Mouse (Mus musculus): ENCODE measurements around the gene Dld. TPM values are rescaled to one million over a fixed set of nuclear protein-coding genes. Genes with fewer than 3 reads are reported as not detected.

Gene Dld
- polyA plus RNA-seq, 1 experiment from 2014 or later: 130 TPM

- no peak overlapping the region for H3K9ac ChIP-seq
- no peaks in the 10 kb centered on the region for H3K27me3 ChIP-seq
- no peaks in the 10 kb centered on the region for H3K9me3 ChIP-seq
- WGBS: 91% methylated on average over 4 of the region's 4 CpGs
- H3K4me3 ChIP-seq: no peak overlapping the region
- H3K27ac ChIP-seq: no peak overlapping the region
- H3K36me3 ChIP-seq: no peaks in the 10 kb centered on the region
- ATAC-seq (ENCODE audit: low FRiP score): no peak
- no peak overlapping the region for H3K4me2 ChIP-seq
- no peaks in the 10 kb centered on the region for H3K4me1 ChIP-seq (replicated peaks)
These were observed 68.1 kb downstream of the Dld start for GRCm38 (mm10) chr12:31283131-31283530.

- no peak overlapping the region for H3K4me3 ChIP-seq
- H3K9me3 ChIP-seq: no peaks in the 10 kb centered on the region
- no peaks in the 10 kb centered on the region for H3K27me3 ChIP-seq
- H3K4me1 ChIP-seq (replicated peaks): no peaks in the 10 kb centered on the region
- H3K27ac ChIP-seq: no peak overlapping the region
- no peaks in the 10 kb centered on the region for H3K36me3 ChIP-seq
- H3K4me2 ChIP-seq: no peak overlapping the region
- 84% methylated on average over 5 of the region's 5 CpGs for WGBS
- no peak for ATAC-seq (ENCODE audit: low FRiP score)
- no peak overlapping the region for H3K9ac ChIP-seq
These were observed 69.0 kb downstream of the Dld start for GRCm38 (mm10) chr12:31282241-31282640.

Other genes starting within 250 kb of the Dld start
- gene Gm6993, start 110.7 kb downstream of the Dld start, polyA plus RNA-seq (2015; fragmentation: Nextera tagmentation; extraction: Ambion mirVana): not detected in 2 replicates
- 20.7 and 22.9 TPM in 2 replicates for gene Lamb1, start 86.2 kb downstream of the Dld start, polyA plus RNA-seq (2015; fragmentation: Nextera tagmentation; extraction: Ambion mirVana)
- not detected in 2 replicates for gene Slc26a3, start 39.4 kb upstream of the Dld start, polyA plus RNA-seq (2015; fragmentation: Nextera tagmentation; extraction: Ambion mirVana)
- gene Cbll1, start 148.2 kb upstream of the Dld start, polyA plus RNA-seq (2015; fragmentation: Nextera tagmentation; extraction: Ambion mirVana): 18.3 and 18.9 TPM in 2 replicates
- 0.08 and 0.10 TPM in 2 replicates for gene Slc26a4, start 208.5 kb upstream of the Dld start, polyA plus RNA-seq (2015; fragmentation: Nextera tagmentation; extraction: Ambion mirVana)